Mouse (Mus musculus): Measurements from ENCODE around the gene Gm16253. TPM values are rescaled to one million over a fixed set of nuclear protein-coding genes. Genes with fewer than 3 reads are reported as not detected.

Gm16253 gene
- polyA plus RNA-seq, 1 experiment from 2014 or later, result 0.93 TPM

- H3K4me3 ChIP-seq, result no peak overlapping the region
- DNase-seq (ENCODE audit: low spot score), result no peak
- no peaks in the 10 kb centered on the region for H3K9me3 ChIP-seq
- H3K4me1 ChIP-seq (replicated peaks), result peaks cover 8% of the 10 kb centered on the region
- peaks cover 20% of the 10 kb centered on the region for H3K27me3 ChIP-seq (ENCODE audit: insufficient read depth, poor library complexity, severe bottlenecking)
- WGBS, result 83% methylated on average over 7 of the region's 7 CpGs
- no peaks in the 10 kb centered on the region for H3K36me3 ChIP-seq
- H3K27ac ChIP-seq, result no peak overlapping the region
These were observed 28.0 kb upstream of the Gm16253 start for GRCm38 (mm10) chr3:96548824-96549223.

- H3K4me1 ChIP-seq (replicated peaks), result peaks cover 8% of the 10 kb centered on the region
- H3K27me3 ChIP-seq (ENCODE audit: insufficient read depth, poor library complexity, severe bottlenecking), result peaks cover 20% of the 10 kb centered on the region
- no peak overlapping the region for H3K27ac ChIP-seq
- H3K4me3 ChIP-seq, result no peak overlapping the region
- 85% methylated on average over 5 of the region's 5 CpGs for WGBS
- DNase-seq (ENCODE audit: low spot score), result no peak
- no peaks in the 10 kb centered on the region for H3K9me3 ChIP-seq
- no peaks in the 10 kb centered on the region for H3K36me3 ChIP-seq
These were observed 27.4 kb upstream of the Gm16253 start for GRCm38 (mm10) chr3:96549346-96549745.

- H3K27me3 ChIP-seq (ENCODE audit: insufficient read depth, poor library complexity, severe bottlenecking), result peaks cover 16% of the 10 kb centered on the region
- H3K4me1 ChIP-seq (replicated peaks), result peaks cover 20% of the 10 kb centered on the region
- 25% methylated on average over 8 of the region's 8 CpGs for WGBS
- no peak overlapping the region for H3K4me3 ChIP-seq
- no peaks in the 10 kb centered on the region for H3K9me3 ChIP-seq
- H3K36me3 ChIP-seq, result no peaks in the 10 kb centered on the region
- H3K27ac ChIP-seq, result peak overlapping the region; percentile 40; the same call in 1 of the 2 replicates
- DNase-seq (ENCODE audit: low spot score), result peak; percentile 38
These were observed 25.6 kb upstream of the Gm16253 start for GRCm38 (mm10) chr3:96551203-96551602.

GRCm38 (mm10) chr3:96551890-96552289, 24.9 kb upstream of the Gm16253 start:
- Histone ChIP-seq H3K27ac (peak overlapping the region; percentile 40; the same call in 1 of the 2 replicates), H3K27me3 (ENCODE audit: insufficient read depth, poor library complexity, severe bottlenecking) (peaks cover 12% of the 10 kb centered on the region), H3K4me3 (no peak overlapping the region), H3K4me1 (replicated peaks) (peaks cover 27% of the 10 kb centered on the region), H3K36me3 (no peaks in the 10 kb centered on the region), H3K9me3 (no peaks in the 10 kb centered on the region)
- no peak for DNase-seq (ENCODE audit: low spot score)
- WGBS, result 79% methylated on average over 7 of the region's 7 CpGs

DNA sequence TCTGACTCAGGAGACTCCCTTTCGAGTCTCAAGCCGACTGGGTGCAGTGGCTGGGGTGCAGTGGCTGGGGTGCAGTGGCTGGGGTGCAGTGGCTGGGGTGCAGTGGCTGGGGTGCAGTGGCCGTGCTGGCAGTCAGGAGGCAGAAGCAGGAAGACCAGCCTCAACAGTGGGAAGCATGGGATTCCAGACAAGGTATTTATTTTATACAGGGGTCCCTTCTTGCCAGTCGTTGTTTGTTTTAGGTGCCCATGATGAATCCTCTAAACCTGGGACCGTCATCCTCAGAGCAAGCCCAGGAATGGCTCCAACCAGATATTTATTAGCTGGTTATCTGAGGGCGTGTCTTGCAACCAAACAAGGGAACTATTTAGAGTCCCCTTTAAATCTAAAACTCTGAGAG, 23.2 kb upstream of the Gm16253 start:
- Histone ChIP-seq H3K27me3 (ENCODE audit: insufficient read depth, poor library complexity, severe bottlenecking) (peaks cover 4% of the 10 kb centered on the region; the same call in 1 of the 2 replicates), H3K4me1 (replicated peaks) (peaks cover 32% of the 10 kb centered on the region), H3K36me3 (no peaks in the 10 kb centered on the region), H3K9me3 (no peaks in the 10 kb centered on the region), H3K27ac (no peak overlapping the region), H3K4me3 (no peak overlapping the region)
- DNase-seq (ENCODE audit: low spot score), result no peak
- 79% methylated on average over 6 of the region's 6 CpGs for WGBS

GRCm38 (mm10) chr3:96554251-96554650, 22.5 kb upstream of the Gm16253 start:
- DNase-seq (ENCODE audit: low spot score), result no peak
- Histone ChIP-seq H3K9me3 (no peaks in the 10 kb centered on the region), H3K27me3 (ENCODE audit: insufficient read depth, poor library complexity, severe bottlenecking) (peaks cover 4% of the 10 kb centered on the region; the same call in 1 of the 2 replicates), H3K27ac (no peak overlapping the region), H3K4me1 (replicated peaks) (peaks cover 39% of the 10 kb centered on the region), H3K36me3 (peaks cover 1% of the 10 kb centered on the region), H3K4me3 (no peak overlapping the region)
- 78% methylated on average over 6 of the region's 6 CpGs for WGBS

GRCm38 (mm10) chr3:96555041-96555596, 21.7 kb upstream of the Gm16253 start:
- Histone ChIP-seq H3K36me3 (peaks cover 10% of the 10 kb centered on the region), H3K9me3 (no peaks in the 10 kb centered on the region), H3K4me1 (replicated peaks) (peaks cover 47% of the 10 kb centered on the region), H3K27me3 (ENCODE audit: insufficient read depth, poor library complexity, severe bottlenecking) (peaks cover 4% of the 10 kb centered on the region; the same call in 1 of the 2 replicates), H3K27ac (peak overlapping the region; percentile 46), H3K4me3 (no peak overlapping the region)
- DNase-seq (ENCODE audit: low spot score), result no peak
- WGBS, result 59% methylated on average over 12 of the region's 12 CpGs

DNA sequence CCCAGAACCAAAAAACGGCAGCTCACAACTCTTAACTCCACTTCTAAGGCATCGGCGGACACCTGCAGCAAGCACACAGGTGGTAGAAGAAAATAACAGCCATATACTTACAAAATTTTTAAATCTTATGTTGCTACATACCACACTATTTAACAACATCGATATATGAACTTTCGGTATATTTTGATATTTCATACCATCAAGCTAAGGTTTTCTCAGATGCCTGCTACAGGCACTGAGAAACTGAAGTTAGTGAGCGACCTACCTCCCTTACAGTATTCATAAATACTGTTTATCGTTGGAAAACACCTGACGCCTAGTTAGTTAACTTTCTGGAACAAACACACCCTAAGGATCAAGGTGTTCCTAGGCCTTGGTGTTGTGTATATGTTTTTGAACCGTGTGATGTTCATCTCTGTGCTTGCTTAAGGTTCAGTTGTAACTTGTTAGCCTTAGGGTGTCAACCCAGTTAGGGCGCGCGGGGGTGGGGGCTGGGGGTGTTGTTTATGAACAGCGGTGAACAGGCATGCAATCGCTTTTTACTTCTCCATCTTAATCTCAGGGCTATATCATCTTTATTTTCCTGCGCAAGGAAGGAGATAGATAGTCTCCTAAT, 20.7 kb upstream of the Gm16253 start:
- H3K27ac ChIP-seq, result peak overlapping the region; percentile 92
- peaks cover 54% of the 10 kb centered on the region for H3K4me1 ChIP-seq (replicated peaks)

GRCm38 (mm10) chr3:96556651-96557635, 19.8 kb upstream of the Gm16253 start:
- H3K27ac ChIP-seq, result peak overlapping the region; percentile 92
- 11% methylated on average over 22 of the region's 22 CpGs for WGBS
- peak overlapping the region; percentile 75 for H3K4me3 ChIP-seq
- peaks cover 24% of the 10 kb centered on the region for H3K36me3 ChIP-seq
- H3K27me3 ChIP-seq (ENCODE audit: insufficient read depth, poor library complexity, severe bottlenecking), result peaks cover under 1% of the 10 kb centered on the region; the same call in 1 of the 2 replicates
- DNase-seq (ENCODE audit: low spot score), result no peak
- H3K9me3 ChIP-seq, result no peaks in the 10 kb centered on the region
- peaks cover 53% of the 10 kb centered on the region for H3K4me1 ChIP-seq (replicated peaks)

More for the DNA sequence above, 20.7 kb upstream of the Gm16253 start:
- H3K36me3 ChIP-seq, result peaks cover 20% of the 10 kb centered on the region
- peaks cover 4% of the 10 kb centered on the region; the same call in 1 of the 2 replicates for H3K27me3 ChIP-seq (ENCODE audit: insufficient read depth, poor library complexity, severe bottlenecking)
- no peak for DNase-seq (ENCODE audit: low spot score)
- WGBS, result 82% methylated on average over 15 of the region's 15 CpGs
- peak overlapping the region; percentile 75; the same call in 1 of the 2 replicates for H3K4me3 ChIP-seq
- H3K9me3 ChIP-seq, result no peaks in the 10 kb centered on the region

GRCm38 (mm10) chr3:96557694-96558093, 19.1 kb upstream of the Gm16253 start, which contains the start of gene Txnip:
Gene Txnip, plus strand, starts transcription at chr3:96557957.
- H3K4me1 ChIP-seq (replicated peaks), result peaks cover 53% of the 10 kb centered on the region
- H3K27me3 ChIP-seq (ENCODE audit: insufficient read depth, poor library complexity, severe bottlenecking), result no peaks in the 10 kb centered on the region
- DNase-seq (ENCODE audit: low spot score), result peak; percentile 100
- under 1% methylated on average over 26 of the region's 26 CpGs for WGBS
- no peaks in the 10 kb centered on the region for H3K9me3 ChIP-seq
- peak within 1 kb of the TSS; percentile 92 for H3K27ac ChIP-seq
- peak within 1 kb of the TSS; percentile 75 for H3K4me3 ChIP-seq
- peaks cover 24% of the 10 kb centered on the region for H3K36me3 ChIP-seq

DNA sequence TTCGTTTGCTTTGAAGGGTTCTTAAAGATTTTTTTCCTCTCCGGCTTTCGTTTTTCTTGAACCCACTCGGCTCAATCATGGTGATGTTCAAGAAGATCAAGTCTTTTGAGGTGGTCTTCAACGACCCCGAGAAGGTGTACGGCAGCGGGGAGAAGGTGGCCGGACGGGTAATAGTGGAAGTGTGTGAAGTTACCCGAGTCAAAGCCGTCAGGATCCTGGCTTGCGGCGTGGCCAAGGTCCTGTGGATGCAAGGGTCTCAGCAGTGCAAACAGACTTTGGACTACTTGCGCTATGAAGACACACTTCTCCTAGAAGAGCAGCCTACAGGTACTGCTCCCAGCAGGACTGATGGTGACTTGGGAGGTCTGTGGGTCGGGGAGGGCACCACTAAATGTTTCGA, 18.6 kb upstream of the Gm16253 start:
- H3K9me3 ChIP-seq, result no peaks in the 10 kb centered on the region
- WGBS, result under 1% methylated on average over 17 of the region's 17 CpGs
- no peaks in the 10 kb centered on the region for H3K27me3 ChIP-seq (ENCODE audit: insufficient read depth, poor library complexity, severe bottlenecking)
- no peak for DNase-seq (ENCODE audit: low spot score)
- peak overlapping the region; percentile 92 for H3K27ac ChIP-seq
- peak overlapping the region; percentile 75 for H3K4me3 ChIP-seq
- H3K4me1 ChIP-seq (replicated peaks), result peaks cover 53% of the 10 kb centered on the region
- peaks cover 24% of the 10 kb centered on the region for H3K36me3 ChIP-seq

DNA sequence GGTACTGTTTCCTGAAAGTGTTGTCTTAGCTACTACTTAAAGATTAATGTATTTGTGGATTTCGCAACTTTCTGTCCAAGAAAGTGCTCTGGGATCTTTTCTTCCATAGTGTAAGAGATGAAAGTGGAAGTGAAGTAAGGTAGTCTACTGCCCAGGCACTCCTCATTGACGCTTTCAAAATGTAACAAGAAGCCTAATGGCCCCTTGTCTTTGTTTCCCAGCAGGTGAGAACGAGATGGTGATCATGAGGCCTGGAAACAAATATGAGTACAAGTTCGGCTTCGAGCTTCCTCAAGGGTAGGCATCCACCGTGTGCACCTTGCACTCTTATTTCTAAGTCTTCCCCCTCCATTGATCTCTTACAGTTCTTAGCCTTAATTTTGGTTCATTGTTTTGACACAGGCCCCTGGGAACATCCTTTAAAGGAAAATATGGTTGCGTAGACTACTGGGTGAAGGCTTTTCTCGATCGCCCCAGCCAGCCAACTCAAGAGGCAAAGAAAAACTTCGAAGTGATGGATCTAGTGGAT, 18.1 kb upstream of the Gm16253 start:
- no peaks in the 10 kb centered on the region for H3K27me3 ChIP-seq (ENCODE audit: insufficient read depth, poor library complexity, severe bottlenecking)
- peak overlapping the region; percentile 75 for H3K4me3 ChIP-seq
- 55% methylated on average over 10 of the region's 10 CpGs for WGBS
- peaks cover 24% of the 10 kb centered on the region for H3K36me3 ChIP-seq
- no peak for DNase-seq (ENCODE audit: low spot score)
- peaks cover 53% of the 10 kb centered on the region for H3K4me1 ChIP-seq (replicated peaks)
- H3K9me3 ChIP-seq, result no peaks in the 10 kb centered on the region
- peak overlapping the region; percentile 92 for H3K27ac ChIP-seq
